Mouse (Mus musculus): ENCODE results near the gene Pde1b. TPM values are rescaled to one million over a fixed set of nuclear protein-coding genes. Genes with fewer than 3 reads are reported as not detected.
A peak's percentile ranks its signal among the peaks of the same experiment; 100 is the strongest.

Pde1b gene
- total RNA-seq, 1 experiment from 2014 or later, result 2.2 TPM

DNA sequence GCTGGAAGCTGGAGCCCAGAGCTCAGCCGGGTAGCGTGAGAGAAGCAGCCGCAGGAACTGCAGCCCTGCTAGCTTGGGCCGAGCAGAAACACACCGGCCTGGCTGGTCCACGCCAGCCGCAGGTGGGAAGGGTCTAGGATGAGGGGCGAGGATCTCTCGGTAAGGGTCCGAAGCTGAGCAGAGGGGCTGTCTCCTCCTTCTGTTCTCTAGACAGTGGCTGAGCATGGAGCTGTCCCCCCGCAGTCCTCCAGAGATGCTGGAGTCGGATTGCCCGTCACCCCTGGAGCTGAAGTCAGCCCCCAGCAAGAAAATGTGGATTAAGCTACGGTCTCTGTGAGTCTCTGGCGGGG, 392 bp downstream of the Pde1b start:
- no peak for ATAC-seq (replicated peaks; ENCODE audit: low read depth, poor library complexity, severe bottlenecking)

GRCm38 (mm10) chr15:103503660-103504059, 826 bp downstream of the Pde1b start:
- ATAC-seq (replicated peaks; ENCODE audit: low read depth, poor library complexity, severe bottlenecking), result no peak

DNA sequence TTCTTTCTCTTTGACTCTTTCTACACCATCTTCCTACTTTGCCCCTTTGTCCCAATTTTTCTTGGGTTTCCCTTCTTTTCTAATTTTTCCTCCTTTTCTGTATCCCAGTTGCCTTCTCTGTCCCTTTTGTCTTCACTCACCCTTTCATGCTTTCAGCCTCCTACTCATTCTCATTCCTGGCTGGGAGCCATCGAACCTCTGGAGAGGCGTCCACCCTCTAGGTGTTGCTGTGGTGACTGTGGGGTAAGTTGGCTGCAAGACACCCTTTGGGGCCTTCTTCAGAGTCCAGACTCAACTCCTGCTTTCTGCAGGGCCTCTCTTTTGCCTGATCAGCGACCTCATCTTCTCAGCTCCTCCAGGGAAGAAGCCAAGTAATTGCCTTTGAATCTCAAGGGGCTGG, 6.5 kb downstream of the Pde1b start:
- no peak for ATAC-seq (replicated peaks; ENCODE audit: low read depth, poor library complexity, severe bottlenecking)

- no peak for ATAC-seq (replicated peaks; ENCODE audit: low read depth, poor library complexity, severe bottlenecking)
Measured at GRCm38 (mm10) chr15:103511652-103512051, 8.8 kb downstream of the Pde1b start.

DNA sequence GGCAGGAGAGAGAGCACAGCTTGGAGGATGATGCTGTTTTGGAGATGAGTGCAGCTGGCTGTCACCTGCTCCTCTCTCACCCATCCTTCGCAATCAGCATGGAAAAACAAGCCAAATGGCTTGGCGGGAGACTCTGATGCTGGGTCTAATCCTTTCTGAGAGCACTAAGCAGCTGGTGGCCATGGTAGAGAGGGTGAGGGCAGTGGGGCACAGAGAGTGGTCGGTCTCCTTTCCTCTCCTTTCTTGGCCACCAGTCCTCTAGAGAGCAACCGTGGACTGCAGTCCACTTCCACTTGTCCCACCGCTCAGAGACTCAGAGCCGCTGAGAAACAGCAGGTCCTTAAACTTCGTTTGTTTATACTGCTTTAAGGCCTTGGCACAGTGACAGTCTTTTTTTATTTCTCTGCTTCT, 10.8 kb downstream of the Pde1b start:
- ATAC-seq (replicated peaks; ENCODE audit: low read depth, poor library complexity, severe bottlenecking), result no peak

GRCm38 (mm10) chr15:103514119-103514518, 11.3 kb downstream of the Pde1b start:
- ATAC-seq (replicated peaks; ENCODE audit: low read depth, poor library complexity, severe bottlenecking), result peak; percentile 92

- ATAC-seq (replicated peaks; ENCODE audit: low read depth, poor library complexity, severe bottlenecking), result no peak
Measured at GRCm38 (mm10) chr15:103514914-103515313, 12.1 kb downstream of the Pde1b start.

DNA sequence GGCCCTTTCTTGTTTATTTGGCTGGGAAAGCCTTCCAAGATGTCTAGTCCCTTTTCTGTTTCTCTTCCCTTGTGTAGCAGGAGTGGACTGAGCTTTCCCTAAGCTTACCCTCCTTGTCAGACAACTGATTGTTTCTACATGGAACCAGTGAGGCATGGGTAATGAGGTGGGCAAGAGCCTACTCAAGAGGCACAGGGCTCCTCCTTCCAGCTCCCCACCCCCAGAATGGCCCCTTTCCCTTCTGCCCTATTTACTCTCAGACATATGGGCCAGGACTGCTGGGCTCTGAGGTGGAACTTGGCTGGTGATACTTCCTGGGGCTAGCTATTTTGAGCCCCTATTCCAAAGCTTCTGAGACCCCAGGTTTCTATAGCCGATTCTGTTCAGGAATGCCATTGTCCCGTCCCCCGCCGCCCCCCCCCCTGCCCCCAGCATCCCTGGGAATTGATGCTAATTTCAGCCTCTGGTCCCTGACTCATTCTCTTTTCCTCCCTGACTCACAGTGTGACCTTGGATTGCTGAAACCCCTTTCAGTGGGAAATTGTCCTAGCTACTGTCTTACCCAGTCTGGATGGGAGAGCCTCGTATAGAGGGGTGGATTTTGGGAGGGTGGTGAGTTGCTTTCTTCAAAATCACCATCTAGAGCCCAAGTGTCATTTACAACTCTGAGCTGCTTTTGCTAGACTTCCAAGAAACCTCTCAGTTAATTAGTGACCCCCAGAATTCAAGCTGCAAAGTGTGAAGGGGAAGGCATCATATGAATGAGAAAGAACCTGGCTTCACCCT, 16.0 kb downstream of the Pde1b start:
- no peak for ATAC-seq (replicated peaks; ENCODE audit: low read depth, poor library complexity, severe bottlenecking)

GRCm38 (mm10) chr15:103519386-103520378, 16.8 kb downstream of the Pde1b start:
- ATAC-seq (replicated peaks; ENCODE audit: low read depth, poor library complexity, severe bottlenecking), result no peak

- no peak for ATAC-seq (replicated peaks; ENCODE audit: low read depth, poor library complexity, severe bottlenecking)
Measured at GRCm38 (mm10) chr15:103522458-103523099, 19.7 kb downstream of the Pde1b start.

- ATAC-seq (replicated peaks; ENCODE audit: low read depth, poor library complexity, severe bottlenecking), result no peak
Measured at GRCm38 (mm10) chr15:103523156-103523555, 20.3 kb downstream of the Pde1b start.

DNA sequence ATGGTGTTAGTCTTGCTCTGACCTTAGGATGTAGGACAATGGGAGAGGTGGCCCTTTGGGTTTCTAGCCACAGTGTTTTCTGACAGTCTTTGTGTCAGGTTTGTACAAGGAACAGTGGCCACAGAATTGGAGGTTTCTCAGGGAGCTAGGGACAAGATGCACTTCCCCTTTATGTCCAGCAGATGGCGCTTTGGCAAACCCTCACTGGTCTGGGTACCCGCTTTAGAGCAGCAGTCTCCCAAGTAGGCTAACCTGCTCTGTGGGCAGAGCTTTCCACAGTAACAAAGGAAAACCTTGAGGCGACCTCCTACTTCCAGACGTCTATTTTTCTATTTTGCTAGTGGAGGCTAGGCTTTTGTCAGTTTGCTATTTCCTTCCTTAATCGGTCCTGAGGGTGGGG, 27.5 kb downstream of the Pde1b start:
- ATAC-seq (replicated peaks; ENCODE audit: low read depth, poor library complexity, severe bottlenecking), result peak; percentile 84

DNA sequence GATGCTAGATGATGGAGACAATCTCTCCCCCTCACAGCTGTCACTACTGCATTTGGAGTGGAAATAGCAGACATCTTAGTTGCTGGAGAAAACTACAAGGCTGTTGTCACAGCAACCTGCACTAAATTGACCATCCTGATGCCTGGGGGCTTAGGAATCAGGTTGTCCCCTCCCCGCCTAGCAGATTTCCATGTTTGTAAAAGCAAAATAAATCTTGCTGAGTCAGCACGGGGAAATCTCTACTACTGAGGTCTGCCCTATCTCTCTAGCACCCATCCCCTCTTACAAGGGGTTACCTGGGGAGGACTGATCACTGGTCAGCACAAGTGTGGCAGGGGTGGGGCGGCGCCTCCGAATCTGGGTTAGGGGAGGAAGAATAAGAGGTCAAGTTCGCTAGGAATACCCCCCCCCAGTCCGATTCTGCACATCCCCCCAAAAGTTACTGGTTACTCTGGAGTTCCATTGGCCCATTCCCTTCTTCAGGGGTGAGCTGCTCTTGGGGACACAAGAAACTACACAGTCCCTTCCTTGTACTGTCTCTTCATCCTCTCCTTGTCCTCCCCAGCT, 31.3 kb downstream of the Pde1b start:
- no peak for ATAC-seq (replicated peaks; ENCODE audit: low read depth, poor library complexity, severe bottlenecking)

GRCm38 (mm10) chr15:103535030-103535429, 32.2 kb downstream of the Pde1b start:
- no peak for ATAC-seq (replicated peaks; ENCODE audit: low read depth, poor library complexity, severe bottlenecking)

DNA sequence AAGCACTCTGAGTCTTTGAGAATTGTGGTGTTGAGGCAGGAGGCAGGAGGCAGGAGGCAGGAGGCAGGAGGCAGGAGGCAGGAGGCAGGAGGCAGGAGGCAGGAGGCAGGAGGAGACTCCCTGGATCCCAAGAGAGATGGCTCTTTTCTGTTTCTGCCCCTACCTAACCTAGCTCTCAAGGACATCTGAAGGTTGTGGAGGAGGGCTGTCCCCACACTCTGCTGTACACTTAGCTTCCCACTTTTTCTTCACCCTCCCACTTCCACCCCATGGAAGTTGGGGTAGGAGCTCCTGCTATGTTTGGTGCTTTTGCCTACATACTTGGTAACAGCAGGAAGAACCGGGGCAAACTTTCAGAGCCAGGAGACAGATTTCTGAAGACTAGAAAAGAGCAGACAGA, 33.0 kb downstream of the Pde1b start:
- ATAC-seq (replicated peaks; ENCODE audit: low read depth, poor library complexity, severe bottlenecking), result no peak

DNA sequence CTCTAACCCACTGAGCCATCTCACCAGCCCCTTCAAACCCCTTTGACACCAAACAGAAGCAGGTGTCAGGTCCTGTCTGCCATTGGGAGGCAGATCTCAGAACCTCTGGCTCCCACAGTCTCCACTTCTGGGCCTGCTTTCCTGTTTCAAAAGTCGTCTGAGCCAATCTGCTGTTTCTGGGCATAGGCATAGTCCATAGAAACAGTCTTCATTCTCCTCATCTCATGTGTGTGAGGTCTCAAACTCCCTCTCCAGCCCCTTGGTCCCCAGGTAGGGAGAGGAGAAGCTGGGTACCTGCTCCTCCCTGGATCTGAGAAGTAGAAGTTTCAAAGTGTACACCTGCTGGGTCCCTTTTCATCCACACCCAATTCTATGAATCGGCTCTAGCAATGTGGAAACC, 33.6 kb downstream of the Pde1b start:
- ATAC-seq (replicated peaks; ENCODE audit: low read depth, poor library complexity, severe bottlenecking), result no peak

- no peak for ATAC-seq (replicated peaks; ENCODE audit: low read depth, poor library complexity, severe bottlenecking)
Measured at GRCm38 (mm10) chr15:103537011-103537821, 34.4 kb downstream of the Pde1b start.

DNA sequence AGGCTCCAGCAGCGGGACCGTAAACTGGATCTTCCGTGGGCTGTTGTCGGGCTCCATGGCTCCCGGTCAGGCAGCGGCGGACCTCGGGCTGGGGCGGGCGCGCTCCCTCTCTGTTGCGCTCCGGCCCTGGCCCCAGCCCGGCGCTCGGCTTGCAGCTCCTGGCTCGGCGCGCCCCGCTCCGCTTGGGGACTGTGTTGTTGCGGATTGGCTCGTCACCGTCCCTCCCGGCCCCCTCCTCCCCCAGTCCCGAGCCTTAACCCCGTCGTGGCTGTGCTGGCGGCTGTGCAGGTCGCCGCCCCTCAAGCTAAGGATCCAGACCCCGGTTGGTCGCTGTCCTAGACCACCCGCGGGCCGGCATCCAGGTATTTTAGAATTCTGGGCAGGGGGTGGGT, 35.0 kb downstream of the Pde1b start, which contains the start of gene Ppp1r1a:
Ppp1r1a (minus strand) TSS at position 182 of the 392 bp plus-strand sequence.
- ATAC-seq (replicated peaks; ENCODE audit: low read depth, poor library complexity, severe bottlenecking), result no peak

- no peak for ATAC-seq (replicated peaks; ENCODE audit: low read depth, poor library complexity, severe bottlenecking)
Measured at GRCm38 (mm10) chr15:103539259-103539658, 36.4 kb downstream of the Pde1b start.

Measured in common myeloid progenitor, adult 5-6 weeks (primary cell).